Mouse (Mus musculus): ENCODE data around the gene Fignl1. TPM values are rescaled to one million over a fixed set of nuclear protein-coding genes. Genes with fewer than 3 reads are reported as not detected.

Gene Fignl1
- polyA plus RNA-seq, 1 experiment from 2014 or later: 52.8 TPM

GRCm38 (mm10) chr11:11830884-11831495 is 22.2 kb upstream of the Fignl1 start:
- ATAC-seq: 0 out of 2 replicates have a peak, but pooled peaks have one; percentile 7
- 0 out of 2 replicates have a peak overlapping the region, but pooled peaks have one; percentile 24 for H3K4me2 ChIP-seq (replicated peaks)
- no peaks in the 10 kb centered on the region for H3K9me3 ChIP-seq
- 15% methylated on average over 12 of the region's 12 CpGs for WGBS
- peak overlapping the region; percentile 77 for H3K27ac ChIP-seq
- H3K36me3 ChIP-seq: no peaks in the 10 kb centered on the region; the same call in 1 of the 2 replicates
- no peak overlapping the region for H3K9ac ChIP-seq
- H3K4me1 ChIP-seq (replicated peaks): peaks cover 45% of the 10 kb centered on the region
- no peaks in the 10 kb centered on the region for H3K27me3 ChIP-seq (replicated peaks)
- H3K4me3 ChIP-seq (replicated peaks): no peak overlapping the region

GRCm38 (mm10) chr11:11829161-11830000 is 20.6 kb upstream of the Fignl1 start:
- no peaks in the 10 kb centered on the region for H3K27me3 ChIP-seq (replicated peaks)
- H3K4me1 ChIP-seq (replicated peaks): peaks cover 55% of the 10 kb centered on the region
- H3K9me3 ChIP-seq: no peaks in the 10 kb centered on the region
- ATAC-seq: peak; percentile 72
- no peaks in the 10 kb centered on the region; the same call in 1 of the 2 replicates for H3K36me3 ChIP-seq
- H3K9ac ChIP-seq: 0 out of 2 replicates have a peak overlapping the region, but pooled peaks have one; percentile 12
- H3K4me3 ChIP-seq (replicated peaks): no peak overlapping the region
- H3K4me2 ChIP-seq (replicated peaks): peak overlapping the region; percentile 18; the same call in 1 of the 2 replicates
- WGBS: 25% methylated on average over 11 of the region's 11 CpGs
- peak overlapping the region; percentile 78 for H3K27ac ChIP-seq

GRCm38 (mm10) chr11:11828761-11829160 is 20.0 kb upstream of the Fignl1 start:
- no peaks in the 10 kb centered on the region; the same call in 1 of the 2 replicates for H3K36me3 ChIP-seq
- ATAC-seq: peak; percentile 26
- 30% methylated on average over 6 of the region's 6 CpGs for WGBS
- H3K4me2 ChIP-seq (replicated peaks): peak overlapping the region; percentile 18; the same call in 1 of the 2 replicates
- H3K9ac ChIP-seq: 0 out of 2 replicates have a peak overlapping the region, but pooled peaks have one; percentile 12
- peaks cover 59% of the 10 kb centered on the region for H3K4me1 ChIP-seq (replicated peaks)
- H3K27ac ChIP-seq: peak overlapping the region; percentile 78
- no peaks in the 10 kb centered on the region for H3K9me3 ChIP-seq
- no peak overlapping the region for H3K4me3 ChIP-seq (replicated peaks)
- no peaks in the 10 kb centered on the region for H3K27me3 ChIP-seq (replicated peaks)

GRCm38 (mm10) chr11:11828251-11828650 is 19.5 kb upstream of the Fignl1 start:
- Histone ChIP-seq H3K4me2 (replicated peaks) (no peak overlapping the region), H3K4me1 (replicated peaks) (peaks cover 58% of the 10 kb centered on the region), H3K4me3 (replicated peaks) (no peak overlapping the region), H3K9ac (no peak overlapping the region), H3K9me3 (no peaks in the 10 kb centered on the region), H3K36me3 (no peaks in the 10 kb centered on the region; the same call in 1 of the 2 replicates), H3K27me3 (replicated peaks) (no peaks in the 10 kb centered on the region), H3K27ac (peak overlapping the region; percentile 78)
- no peak for ATAC-seq
- 49% methylated on average over 5 of the region's 5 CpGs for WGBS

- Histone ChIP-seq H3K9me3 (no peaks in the 10 kb centered on the region), H3K27ac (no peak overlapping the region), H3K36me3 (no peaks in the 10 kb centered on the region; the same call in 1 of the 2 replicates), H3K4me3 (replicated peaks) (no peak overlapping the region), H3K4me1 (replicated peaks) (peaks cover 55% of the 10 kb centered on the region), H3K9ac (no peak overlapping the region), H3K4me2 (replicated peaks) (no peak overlapping the region), H3K27me3 (replicated peaks) (no peaks in the 10 kb centered on the region)
- no peak for ATAC-seq
Observed at GRCm38 (mm10) chr11:11826475-11826874, 17.7 kb upstream of the Fignl1 start.

- Histone ChIP-seq H3K27me3 (replicated peaks) (no peaks in the 10 kb centered on the region), H3K9ac (no peak overlapping the region), H3K4me1 (replicated peaks) (peaks cover 51% of the 10 kb centered on the region), H3K9me3 (no peaks in the 10 kb centered on the region), H3K4me2 (replicated peaks) (no peak overlapping the region), H3K27ac (no peak overlapping the region), H3K4me3 (replicated peaks) (no peak overlapping the region), H3K36me3 (no peaks in the 10 kb centered on the region; the same call in 1 of the 2 replicates)
- ATAC-seq: 0 out of 2 replicates have a peak, but pooled peaks have one; percentile 21
- 51% methylated on average over 6 of the region's 6 CpGs for WGBS
Observed at GRCm38 (mm10) chr11:11825670-11826069, 16.9 kb upstream of the Fignl1 start.

GRCm38 (mm10) chr11:11824970-11825635 is 16.3 kb upstream of the Fignl1 start:
- H3K9me3 ChIP-seq: no peaks in the 10 kb centered on the region
- ATAC-seq: no peak
- peaks cover 51% of the 10 kb centered on the region for H3K4me1 ChIP-seq (replicated peaks)
- 68% methylated on average over 3 of the region's 3 CpGs for WGBS
- no peak overlapping the region for H3K4me3 ChIP-seq (replicated peaks)
- no peak overlapping the region for H3K9ac ChIP-seq
- no peak overlapping the region for H3K4me2 ChIP-seq (replicated peaks)
- H3K36me3 ChIP-seq: no peaks in the 10 kb centered on the region; the same call in 1 of the 2 replicates
- H3K27me3 ChIP-seq (replicated peaks): no peaks in the 10 kb centered on the region
- H3K27ac ChIP-seq: peak overlapping the region; percentile 54; the same call in 1 of the 2 replicates

- H3K36me3 ChIP-seq: no peaks in the 10 kb centered on the region; the same call in 1 of the 2 replicates
- no peak overlapping the region for H3K4me3 ChIP-seq (replicated peaks)
- 45% methylated on average over 12 of the region's 12 CpGs for WGBS
- peak overlapping the region; percentile 51 for H3K27ac ChIP-seq
- no peak overlapping the region for H3K9ac ChIP-seq
- peaks cover 44% of the 10 kb centered on the region for H3K4me1 ChIP-seq (replicated peaks)
- no peaks in the 10 kb centered on the region for H3K9me3 ChIP-seq
- ATAC-seq: no peak
- H3K27me3 ChIP-seq (replicated peaks): no peaks in the 10 kb centered on the region
- H3K4me2 ChIP-seq (replicated peaks): no peak overlapping the region
Observed at GRCm38 (mm10) chr11:11823980-11824911, 15.5 kb upstream of the Fignl1 start.

GRCm38 (mm10) chr11:11822181-11823095 is 13.7 kb upstream of the Fignl1 start:
- H3K36me3 ChIP-seq: no peaks in the 10 kb centered on the region; the same call in 1 of the 2 replicates
- H3K4me3 ChIP-seq (replicated peaks): no peak overlapping the region
- no peaks in the 10 kb centered on the region for H3K27me3 ChIP-seq (replicated peaks)
- peak overlapping the region; percentile 86 for H3K27ac ChIP-seq
- H3K4me2 ChIP-seq (replicated peaks): no peak overlapping the region
- 17% methylated on average over 20 of the region's 20 CpGs for WGBS
- peaks cover 32% of the 10 kb centered on the region for H3K4me1 ChIP-seq (replicated peaks)
- H3K9ac ChIP-seq: no peak overlapping the region
- no peaks in the 10 kb centered on the region for H3K9me3 ChIP-seq
- ATAC-seq: peak; percentile 61

GRCm38 (mm10) chr11:11821387-11821975 is 12.7 kb upstream of the Fignl1 start:
- Histone ChIP-seq H3K4me1 (replicated peaks) (peaks cover 29% of the 10 kb centered on the region), H3K36me3 (no peaks in the 10 kb centered on the region), H3K27ac (peak overlapping the region; percentile 86), H3K4me2 (replicated peaks) (no peak overlapping the region), H3K9ac (no peak overlapping the region), H3K4me3 (replicated peaks) (no peak overlapping the region), H3K9me3 (no peaks in the 10 kb centered on the region), H3K27me3 (replicated peaks) (no peaks in the 10 kb centered on the region)
- ATAC-seq: peak; percentile 71
- WGBS: 13% methylated on average over 16 of the region's 16 CpGs

Measured in intestine, embryonic 15.5 days (tissue).